Mouse (Mus musculus) regulatory T cell (primary cell): ENCODE measurements around the gene Ercc2.

ENCODE experiments used
- in situ Hi-C: fragments of 300-600 bp; cut with MboI, MseI; formaldehyde crosslinking; loops from one replicate; pipeline ENCODE4 v1.15.1; 2025; ENCODE audit warnings: high pct_unique_total_duplicates

The Ercc2 gene

GRCm38 (mm10) chr7:19403731-19404296 lies 22.0 kb downstream of the Ercc2 start, which contains the start of gene Klc3:
Gene Klc3, minus strand, starts transcription at chr7:19404104.
- in situ Hi-C loops: loop anchor here (5.0 kb wide), 1 partner anchor 118 kb away; no protein-coding TSS in a partner anchor

GRCm38 (mm10) chr7:19404476-19404875 lies 22.7 kb downstream of the Ercc2 start, which contains the start of gene Ckm:
Gene Ckm, plus strand, starts transcription at chr7:19404776.
- in situ Hi-C loops: loop anchor here (5.0 kb wide), 1 partner anchor 118 kb away; no protein-coding TSS in a partner anchor

- in situ Hi-C loops: no loop called here
Observed at GRCm38 (mm10) chr7:19405417-19405816, 23.6 kb downstream of the Ercc2 start.

GRCm38 (mm10) chr7:19409753-19410152 lies 27.9 kb downstream of the Ercc2 start:
- in situ Hi-C loops: no loop called here

GRCm38 (mm10) chr7:19410766-19411344 lies 29.0 kb downstream of the Ercc2 start:
- in situ Hi-C loops: no loop called here

GRCm38 (mm10) chr7:19411783-19412182 lies 30.0 kb downstream of the Ercc2 start:
- in situ Hi-C loops: no loop called here

GRCm38 (mm10) chr7:19413525-19413924 lies 31.7 kb downstream of the Ercc2 start:
- in situ Hi-C loops: no loop called here

GRCm38 (mm10) chr7:19416590-19416989 lies 34.8 kb downstream of the Ercc2 start:
- in situ Hi-C loops: no loop called here

- in situ Hi-C loops: loop anchor here (5.0 kb wide), 1 partner anchor 77 kb away; no protein-coding TSS in a partner anchor
Observed at GRCm38 (mm10) chr7:19420121-19420520, 38.3 kb downstream of the Ercc2 start.

- in situ Hi-C loops: loop anchor here (5.0 kb wide), 1 partner anchor 76 kb away; no protein-coding TSS in a partner anchor
Observed at GRCm38 (mm10) chr7:19420821-19421636, 39.2 kb downstream of the Ercc2 start.

- in situ Hi-C loops: loop anchor here (5.0 kb wide), 1 partner anchor 74 kb away; no protein-coding TSS in a partner anchor
Observed at GRCm38 (mm10) chr7:19423083-19423482, 41.3 kb downstream of the Ercc2 start.

- in situ Hi-C loops: loop anchor here (5.0 kb wide), 1 partner anchor 73 kb away; no protein-coding TSS in a partner anchor
Observed at GRCm38 (mm10) chr7:19424051-19424450, 42.2 kb downstream of the Ercc2 start.

GRCm38 (mm10) chr7:19426349-19426748 lies 44.5 kb downstream of the Ercc2 start:
- in situ Hi-C loops: no loop called here

GRCm38 (mm10) chr7:19426888-19427287 lies 45.1 kb downstream of the Ercc2 start:
- in situ Hi-C loops: no loop called here

GRCm38 (mm10) chr7:19427999-19428650 lies 46.3 kb downstream of the Ercc2 start:
- in situ Hi-C loops: no loop called here

- in situ Hi-C loops: no loop called here
Observed at GRCm38 (mm10) chr7:19429726-19430125, 47.9 kb downstream of the Ercc2 start.

GRCm38 (mm10) chr7:19430402-19430801 lies 48.6 kb downstream of the Ercc2 start:
- in situ Hi-C loops: no loop called here

- in situ Hi-C loops: no loop called here
Observed at GRCm38 (mm10) chr7:19432475-19432874, 50.7 kb downstream of the Ercc2 start.

- in situ Hi-C loops: no loop called here
Observed at GRCm38 (mm10) chr7:19436276-19436675, 54.5 kb downstream of the Ercc2 start.

- in situ Hi-C loops: no loop called here
Observed at GRCm38 (mm10) chr7:19437048-19437447, 55.2 kb downstream of the Ercc2 start.

- in situ Hi-C loops: no loop called here
Observed at GRCm38 (mm10) chr7:19441448-19442091, 59.8 kb downstream of the Ercc2 start.
